Mouse (Mus musculus): Measurements from ENCODE around the gene Figla.
"Not testable (repeated sequence)": the region's sequence is repeated elsewhere in the genome, so short reads cannot be mapped to it uniquely, and the experiment has no call there.

Figla gene

GRCm38 (mm10) chr6:86015871-86016270, at the start of gene Figla:
TSS of gene Figla (plus strand) at chr6:86016171.
- ATAC-seq (ENCODE audit: insufficient number of reproducible peaks, low FRiP score, low TSS enrichment): no peak

DNA sequence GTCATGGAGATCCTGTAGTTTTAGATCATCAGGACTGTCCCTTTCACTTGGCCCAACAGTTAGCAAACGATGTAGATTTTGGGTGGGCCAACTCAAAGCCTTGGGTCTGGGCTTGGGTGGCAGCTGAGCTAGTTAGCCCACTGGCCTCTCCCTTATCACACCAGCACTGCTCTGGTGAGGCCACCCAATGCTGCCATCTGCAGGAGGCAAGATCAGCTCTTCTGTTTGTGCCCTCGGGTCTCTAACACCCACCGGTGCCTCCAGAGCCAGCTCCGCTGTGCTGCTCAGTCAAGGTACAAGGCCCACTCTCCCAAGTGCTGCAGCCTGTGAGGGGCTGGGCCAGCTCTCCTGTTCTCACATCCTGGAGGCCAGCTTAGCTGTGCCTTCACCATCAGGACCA, 49.3 kb upstream of the Figla start:
- no peak for ATAC-seq (ENCODE audit: insufficient number of reproducible peaks, low FRiP score, low TSS enrichment)

- ATAC-seq (ENCODE audit: insufficient number of reproducible peaks, low FRiP score, low TSS enrichment): no peak
These were observed 46.1 kb upstream of the Figla start for GRCm38 (mm10) chr6:85969889-85970288.

GRCm38 (mm10) chr6:85972699-85973098, 43.3 kb upstream of the Figla start:
- no peak for ATAC-seq (ENCODE audit: insufficient number of reproducible peaks, low FRiP score, low TSS enrichment)

- ATAC-seq (ENCODE audit: insufficient number of reproducible peaks, low FRiP score, low TSS enrichment): no peak
These were observed 42.6 kb upstream of the Figla start for GRCm38 (mm10) chr6:85973336-85973735.

- no peak for ATAC-seq (ENCODE audit: insufficient number of reproducible peaks, low FRiP score, low TSS enrichment)
These were observed 40.9 kb upstream of the Figla start for GRCm38 (mm10) chr6:85974941-85975617.

GRCm38 (mm10) chr6:85975761-85976160, 40.2 kb upstream of the Figla start:
- ATAC-seq (ENCODE audit: insufficient number of reproducible peaks, low FRiP score, low TSS enrichment): no peak

- ATAC-seq (ENCODE audit: insufficient number of reproducible peaks, low FRiP score, low TSS enrichment): no peak
These were observed 39.7 kb upstream of the Figla start for GRCm38 (mm10) chr6:85976242-85976641.

DNA sequence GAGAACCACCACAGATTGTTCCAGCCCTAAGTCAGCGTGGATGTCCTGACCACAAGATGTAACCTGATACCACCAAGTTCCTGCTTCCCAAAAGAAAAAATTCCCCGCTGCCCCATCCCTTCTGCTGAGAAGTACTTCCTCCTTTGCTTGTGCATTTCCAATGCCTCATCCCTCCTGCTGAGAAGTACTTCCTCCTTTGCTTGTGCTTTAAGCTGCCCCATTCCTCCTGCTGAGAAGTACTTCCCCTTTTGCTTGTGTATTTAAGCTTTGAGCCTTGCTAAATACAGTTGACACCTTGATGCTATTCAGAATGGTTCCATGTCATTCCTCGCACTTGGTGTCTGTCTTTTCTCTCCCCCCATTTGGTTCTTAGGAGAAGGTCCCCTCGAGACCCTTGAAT, 37.2 kb upstream of the Figla start:
- not testable (repeated sequence) for ATAC-seq (ENCODE audit: insufficient number of reproducible peaks, low FRiP score, low TSS enrichment)

GRCm38 (mm10) chr6:85984351-85984750, 31.6 kb upstream of the Figla start:
- ATAC-seq (ENCODE audit: insufficient number of reproducible peaks, low FRiP score, low TSS enrichment): no peak

GRCm38 (mm10) chr6:85989570-85989969, 26.4 kb upstream of the Figla start:
- not testable (repeated sequence) for ATAC-seq (ENCODE audit: insufficient number of reproducible peaks, low FRiP score, low TSS enrichment)

GRCm38 (mm10) chr6:85990774-85991173, 25.2 kb upstream of the Figla start:
- not testable (repeated sequence) for ATAC-seq (ENCODE audit: insufficient number of reproducible peaks, low FRiP score, low TSS enrichment)

DNA sequence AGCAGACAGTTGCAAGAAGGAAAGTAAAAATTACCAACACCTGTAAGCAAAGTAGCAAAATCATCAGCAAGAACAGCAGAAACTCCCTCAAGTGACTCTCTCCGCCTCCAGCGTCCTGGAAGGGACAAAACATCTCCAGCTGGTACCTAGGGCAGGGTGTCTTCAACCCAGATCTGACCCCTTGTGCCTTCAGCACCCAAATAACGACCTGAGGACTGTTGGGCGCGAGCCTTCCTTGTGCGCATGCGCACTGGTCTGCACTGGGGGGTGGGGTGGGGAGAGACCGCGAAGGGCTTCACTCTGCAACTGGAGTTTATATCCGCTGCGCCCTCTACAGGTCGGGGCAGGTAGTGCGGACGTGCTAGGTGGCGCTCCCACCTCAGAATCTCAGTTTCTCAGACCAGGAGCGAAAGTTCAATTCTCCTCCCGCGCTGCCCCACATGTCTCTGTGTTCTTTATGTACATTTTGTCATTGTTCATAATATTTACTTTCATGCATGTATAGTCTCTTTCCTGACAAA, 12.5 kb upstream of the Figla start:
- ATAC-seq (ENCODE audit: insufficient number of reproducible peaks, low FRiP score, low TSS enrichment): no peak

DNA sequence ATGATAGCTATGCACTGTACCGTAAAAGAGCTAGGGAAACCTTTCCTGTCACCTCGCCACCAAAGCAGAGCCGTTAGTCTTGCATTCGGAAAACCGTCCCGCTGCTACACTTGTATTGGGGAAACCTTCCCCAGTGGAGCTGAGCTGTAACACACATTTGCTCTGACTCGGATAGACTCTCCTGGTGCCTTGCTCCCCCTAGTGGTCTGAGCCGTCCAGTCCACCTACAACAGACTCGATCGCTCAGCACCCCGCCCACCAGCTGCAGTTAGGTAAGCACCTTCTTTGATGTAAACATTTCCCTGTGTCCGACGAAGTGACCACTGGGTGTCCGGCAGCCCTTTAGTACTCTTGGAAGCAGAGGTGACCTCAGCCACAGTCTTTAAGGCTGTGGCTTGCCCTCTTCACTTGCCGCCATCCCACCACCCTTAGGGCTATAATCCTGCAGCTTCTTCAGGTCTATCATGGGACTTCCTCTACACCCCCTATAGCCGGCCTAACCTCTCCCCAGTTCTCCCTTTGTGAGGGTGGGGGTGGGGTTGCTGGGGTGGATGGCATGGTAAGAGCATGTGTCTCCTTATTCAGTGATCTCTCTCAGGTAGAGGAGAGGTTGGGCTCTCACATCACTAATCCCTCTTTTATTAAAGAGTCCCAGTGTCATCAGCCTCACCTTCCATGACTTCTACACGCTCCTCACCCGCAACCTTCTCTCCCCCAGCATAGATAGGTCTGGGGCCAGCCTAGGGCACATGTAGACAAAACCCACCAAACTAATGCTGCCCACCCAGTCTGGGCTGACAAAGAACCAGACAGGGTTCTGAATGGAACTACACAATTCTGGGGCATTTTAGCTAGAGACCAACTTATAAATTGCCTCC, 11.5 kb upstream of the Figla start:
- ATAC-seq (ENCODE audit: insufficient number of reproducible peaks, low FRiP score, low TSS enrichment): peak; percentile 96

DNA sequence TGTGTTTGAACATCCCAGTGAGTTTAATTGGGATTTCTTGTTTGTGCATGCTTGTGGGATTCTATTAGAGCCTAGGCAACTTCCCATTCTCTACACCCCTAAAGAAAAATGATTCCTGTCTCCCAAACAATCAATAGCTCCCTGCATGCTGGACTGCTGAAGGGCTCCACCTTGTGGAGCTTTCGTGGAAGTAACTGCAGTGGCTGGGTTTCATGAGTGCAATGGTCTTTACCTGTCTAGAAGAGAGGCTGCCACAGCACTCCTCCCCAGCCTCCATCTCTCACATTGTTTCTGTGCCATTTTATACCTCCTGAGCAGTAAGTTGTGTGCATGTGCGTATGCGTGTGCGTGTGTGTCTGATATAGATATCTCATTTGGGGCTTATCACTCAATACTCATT, 6.0 kb upstream of the Figla start:
- peak; percentile 75 for ATAC-seq (ENCODE audit: insufficient number of reproducible peaks, low FRiP score, low TSS enrichment)

- not testable (repeated sequence) for ATAC-seq (ENCODE audit: insufficient number of reproducible peaks, low FRiP score, low TSS enrichment)
These were observed 1.2 kb upstream of the Figla start for GRCm38 (mm10) chr6:86014812-86015211.

DNA sequence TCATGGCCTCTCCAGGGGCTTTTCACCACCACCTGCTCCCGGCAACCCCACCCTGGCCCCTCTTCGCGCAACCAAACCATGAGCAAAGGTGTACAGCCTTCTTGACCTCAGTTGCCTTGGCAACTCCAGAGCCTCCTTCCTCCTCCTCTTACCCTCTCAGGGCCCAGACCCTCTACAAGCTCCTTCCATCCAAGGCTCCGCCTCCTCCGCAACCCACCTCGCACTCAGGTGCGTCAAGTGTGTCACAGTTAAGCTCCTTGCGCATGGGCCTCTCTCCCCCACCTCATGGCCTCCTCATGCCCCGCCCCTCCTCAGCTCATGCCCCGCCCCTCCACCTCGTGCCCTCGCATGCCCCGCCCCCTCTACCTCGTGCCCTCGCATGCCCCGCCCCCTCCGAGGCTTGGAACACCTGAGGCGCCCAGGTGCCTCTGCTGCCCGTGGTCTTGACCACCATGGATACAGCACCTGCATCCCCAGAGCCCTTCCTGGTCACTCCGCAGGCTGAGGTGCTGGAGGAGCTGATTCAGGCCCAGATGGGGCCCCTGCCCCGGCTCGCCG, 901 bp downstream of the Figla start:
- ATAC-seq (ENCODE audit: insufficient number of reproducible peaks, low FRiP score, low TSS enrichment): no peak

- ATAC-seq (ENCODE audit: insufficient number of reproducible peaks, low FRiP score, low TSS enrichment): no peak
These were observed 3.7 kb downstream of the Figla start for GRCm38 (mm10) chr6:86019415-86020237.

DNA sequence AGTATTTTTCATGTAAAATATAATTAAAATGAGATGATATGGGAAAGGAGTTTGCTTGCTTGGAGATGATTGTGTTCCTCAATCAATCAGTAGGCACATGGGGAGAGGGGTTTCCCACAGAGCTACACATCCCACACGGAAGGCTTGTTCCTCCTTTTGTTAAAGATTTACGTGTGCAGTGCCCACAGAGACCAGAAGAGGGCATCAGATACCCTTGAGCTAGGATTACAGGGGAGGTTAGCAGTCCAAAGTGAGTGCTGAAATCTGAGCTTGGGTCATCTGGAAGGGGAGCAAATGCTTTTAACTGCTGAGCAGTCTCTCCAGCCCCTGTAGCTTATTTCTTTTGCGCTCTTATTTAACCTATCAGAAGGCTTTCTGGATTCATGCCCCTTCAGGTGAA, 5.0 kb downstream of the Figla start:
- no peak for ATAC-seq (ENCODE audit: insufficient number of reproducible peaks, low FRiP score, low TSS enrichment)

DNA sequence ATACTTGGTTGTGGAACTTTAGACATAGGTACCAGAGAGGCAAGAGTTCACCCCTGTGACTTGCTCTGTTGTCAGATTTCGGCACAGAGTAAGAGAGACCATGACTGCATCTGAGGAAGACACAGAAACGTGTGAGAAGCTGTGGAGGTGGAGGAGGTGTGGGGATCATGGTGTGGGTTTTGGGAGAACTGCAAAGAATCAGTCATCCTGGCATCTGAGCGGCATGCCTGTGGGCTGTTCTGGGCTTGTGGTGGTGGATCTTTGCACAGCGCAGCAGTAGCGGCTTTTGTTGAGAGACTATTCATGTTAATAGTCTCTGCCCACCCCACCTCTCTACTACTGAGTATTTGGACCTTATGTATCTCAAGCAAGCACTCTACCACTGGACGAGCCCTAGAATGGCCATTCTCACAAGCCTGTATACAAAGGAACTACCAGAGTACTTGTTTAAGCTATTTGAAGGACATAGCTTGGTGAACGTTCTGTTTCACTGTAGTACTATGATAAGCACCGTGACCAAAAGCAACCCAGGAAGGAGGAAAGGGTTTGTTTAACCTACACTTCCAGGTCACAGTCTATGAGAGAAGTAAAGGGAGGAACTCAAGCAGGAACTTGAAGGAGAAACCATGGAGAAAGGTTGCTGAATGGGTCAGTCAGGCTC, 10.8 kb downstream of the Figla start:
- no peak for ATAC-seq (ENCODE audit: insufficient number of reproducible peaks, low FRiP score, low TSS enrichment)
